Comparison of ENCODE assay signal across 12 mouse cellular contexts in the genomic region with DNA sequence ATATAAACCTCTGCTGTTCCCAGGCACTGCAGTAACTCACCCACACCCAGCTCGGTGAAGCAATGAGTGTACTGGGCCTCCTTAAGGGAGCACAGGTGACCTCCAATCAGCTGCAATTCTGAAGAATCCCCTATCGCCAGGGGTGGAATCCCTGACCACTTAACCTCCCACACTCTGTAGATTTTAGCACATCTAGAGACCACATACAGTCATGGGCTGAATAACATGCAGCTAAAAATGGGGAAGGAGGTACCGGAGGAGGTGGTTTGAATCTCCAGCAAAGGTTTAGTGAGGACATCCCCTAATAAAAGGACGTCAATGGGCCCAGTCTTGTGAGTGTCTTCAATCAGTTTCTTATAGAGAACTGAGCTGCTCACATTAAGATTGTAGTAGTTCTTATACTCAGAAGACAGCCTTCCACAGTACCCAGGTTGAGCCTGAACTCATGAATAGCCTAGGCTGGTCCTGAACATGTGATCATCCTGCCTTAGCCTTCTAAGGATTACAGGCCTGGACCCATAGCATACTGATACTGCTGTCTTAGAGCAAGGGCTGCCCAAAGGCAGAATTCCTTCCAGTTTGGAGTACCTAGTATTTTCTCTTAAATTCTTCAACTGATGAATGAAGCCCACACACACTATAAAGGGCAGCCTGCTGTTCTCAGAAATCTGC.
"Had no signal": no experiment of that assay in that cellular context is flagged by ENCODE, and none has a peak within 500 bp of the region (broad histone marks: within the 10 kb centered on the region; RNA-seq: fewer than 3 reads in every experiment).

No protein-coding gene starts in this region.

- ATAC-seq: midbrain, embryonic 15.5 days had no signal

- H3K4me3 ChIP-seq: limb, embryonic 13.5 days; midbrain, embryonic 10.5 days; midbrain, embryonic 15.5 days; neural tube, embryonic 15.5 days had no signal

- H3K36me3 ChIP-seq: midbrain, embryonic 10.5 days; midbrain, embryonic 15.5 days; neural tube, embryonic 15.5 days had no signal

- H3K27ac ChIP-seq: kidney, postnatal 0 days; limb, embryonic 13.5 days; liver, embryonic 14.5 days; midbrain, embryonic 10.5 days; midbrain, embryonic 15.5 days; neural tube, embryonic 15.5 days had no signal

- DNase-seq: kidney, adult 11 months; kidney, adult 9 months; left cerebral cortex, postnatal 4 days; lung, adult 18-20 months; thymus, adult 2 months; thymus, postnatal 25 days had no signal
